Mouse (Mus musculus) spleen, adult 2 months (tissue): ENCODE results near the gene Adh4.

ENCODE experiments used
- CTCF ChIP-seq: fragments of 200-500 bp; IDR thresholded peaks from 2 replicates; pipeline ENCODE4 v1.5.1; 2011; ENCODE audit warnings: mild to moderate bottlenecking, inconsistent platforms; ENCODE audit not compliant: insufficient read depth, insufficient read length, insufficient replicate concordance; ENCODE audit errors: extremely low read depth
- POLR2A ChIP-seq: fragments of 200-500 bp; IDR thresholded peaks from 2 replicates; pipeline ENCODE4 v1.6.1; 2011; ENCODE audit warnings: low read depth, low read length, inconsistent platforms

- TF ChIP-seq POLR2A (no peak), CTCF (no peak)
Observed at GRCm38 (mm10) chr3:138443465-138443771, 28.2 kb downstream of the Adh4 start.
